Mouse (Mus musculus): ENCODE measurements around the gene Lamtor4.
A peak's percentile ranks its signal among the peaks of the same experiment; 100 is the strongest.

GRCm38 (mm10) chr5:138222111-138222510 lies 33.2 kb upstream of the Lamtor4 start:
- TF ChIP-seq CTCF (IDR thresholded peaks at IDR 0.05; ENCODE audit: low read depth, low read length) (peak; percentile 86), EP300 (IDR thresholded peaks at IDR 0.05; ENCODE audit: insufficient read depth, low read depth, low read length) (no peak)

Measured in ES-Bruce4 (cell line).